Mouse (Mus musculus): ENCODE results near the gene Islr2. TPM values are rescaled to one million over a fixed set of nuclear protein-coding genes. Genes with fewer than 3 reads are reported as not detected.

The Islr2 gene
- polyA plus RNA-seq, 1 experiment = 0.15 TPM

DNA sequence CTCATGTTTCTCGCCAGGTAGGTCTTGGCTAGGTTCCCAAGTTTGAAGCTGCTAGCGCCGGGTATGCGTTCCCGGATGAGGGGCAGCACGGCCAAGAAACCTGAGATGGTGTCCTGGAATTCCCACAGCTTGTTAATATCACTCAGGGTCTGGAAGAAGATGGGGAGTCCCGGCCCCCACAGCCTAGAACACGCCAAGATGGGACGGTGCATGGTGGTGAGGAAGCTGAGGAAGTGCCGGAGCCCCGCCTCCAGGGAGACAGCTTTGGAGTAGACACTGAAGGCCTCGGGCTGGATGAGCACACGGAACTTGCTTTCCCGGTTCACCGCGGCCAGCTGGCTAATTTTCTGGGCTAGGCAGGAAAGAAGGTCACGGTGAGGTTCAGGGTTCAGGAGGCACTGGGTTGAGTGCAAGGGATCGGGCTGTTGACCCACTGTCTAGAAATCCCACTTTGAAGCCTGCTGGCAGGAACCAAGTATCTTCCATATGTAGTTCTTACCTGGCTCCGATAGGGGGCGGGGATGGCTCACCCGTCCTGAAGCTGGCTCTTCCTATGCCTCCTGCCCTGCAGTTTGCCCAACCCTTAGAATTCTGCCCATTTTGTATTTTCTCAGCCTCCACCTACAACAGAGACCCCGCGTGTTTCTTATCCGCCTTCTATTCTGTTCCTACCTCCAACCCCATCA is 16.2 kb upstream of the Islr2 start:
- DNase-seq (ENCODE audit: low spot score) = no peak

DNA sequence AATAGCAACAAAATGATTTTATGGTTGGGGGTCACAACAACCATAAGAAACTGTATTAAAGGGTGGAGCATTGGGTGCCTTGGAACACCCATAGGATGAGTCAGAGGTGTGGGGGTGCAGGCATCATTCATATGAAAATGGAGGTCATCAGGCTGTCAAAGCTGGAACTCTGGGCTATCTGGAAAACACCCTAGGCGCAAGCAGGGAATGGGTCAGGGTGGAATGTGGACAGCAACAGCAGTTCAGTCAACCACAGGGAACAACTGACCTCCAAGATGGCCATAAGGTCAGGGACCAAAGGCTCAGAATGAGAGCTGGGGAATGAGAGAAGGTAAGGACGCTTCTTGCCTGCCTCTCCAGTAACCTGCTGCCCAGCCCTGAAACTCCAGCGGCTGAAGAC is 14.4 kb upstream of the Islr2 start:
- DNase-seq (ENCODE audit: low spot score) = no peak

DNA sequence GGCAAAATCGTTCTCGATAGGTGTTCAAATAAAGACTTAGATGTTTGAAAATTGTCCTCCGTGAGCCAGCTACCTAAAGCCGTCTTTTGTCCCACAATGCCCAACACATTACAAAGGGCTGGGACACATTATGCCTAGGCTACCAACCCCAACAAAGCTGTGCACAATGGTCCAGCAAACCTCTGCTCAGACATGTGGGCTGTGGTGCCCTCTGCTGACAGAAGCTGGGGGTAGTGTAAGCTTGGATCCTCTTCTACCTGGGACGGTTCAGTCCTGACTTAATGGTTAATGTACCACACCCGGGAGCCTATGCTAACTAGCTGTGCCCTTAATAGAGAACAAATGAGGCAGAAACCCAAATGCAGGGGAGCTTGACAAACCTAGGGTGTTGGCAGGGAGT is 12.3 kb upstream of the Islr2 start:
- DNase-seq (ENCODE audit: low spot score) = no peak

DNA sequence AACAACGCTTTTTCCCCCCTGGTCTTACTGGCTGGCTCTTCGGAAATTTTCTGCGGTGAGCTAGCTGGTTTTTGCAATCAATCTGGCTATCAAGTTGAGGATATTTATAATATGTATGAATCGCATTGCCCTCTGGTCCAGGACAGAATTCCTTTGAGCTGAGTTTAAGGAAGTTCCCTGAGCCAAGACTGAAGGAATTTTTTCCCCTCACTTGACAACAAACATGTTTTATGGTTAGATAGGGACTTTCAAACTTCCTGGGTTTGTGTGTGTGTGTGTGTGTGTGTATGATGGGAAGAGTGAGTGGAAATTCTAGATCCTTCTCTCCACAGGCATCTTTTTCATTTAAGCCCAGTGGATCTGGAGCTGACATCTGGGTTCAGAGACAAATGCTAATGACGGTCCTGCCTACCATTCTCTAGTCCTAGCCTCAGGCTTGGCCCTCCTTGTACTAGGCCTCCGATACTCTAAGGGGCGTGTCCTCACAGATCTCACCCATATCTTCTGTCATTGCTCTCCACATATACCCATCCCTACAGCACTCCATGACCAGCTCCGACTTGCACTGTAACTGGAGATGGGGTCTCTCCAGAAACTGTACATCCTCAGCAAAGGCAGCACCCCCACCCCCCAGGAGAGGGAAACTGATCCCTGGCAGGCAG is 10.5 kb upstream of the Islr2 start:
- DNase-seq (ENCODE audit: low spot score) = no peak

DNA sequence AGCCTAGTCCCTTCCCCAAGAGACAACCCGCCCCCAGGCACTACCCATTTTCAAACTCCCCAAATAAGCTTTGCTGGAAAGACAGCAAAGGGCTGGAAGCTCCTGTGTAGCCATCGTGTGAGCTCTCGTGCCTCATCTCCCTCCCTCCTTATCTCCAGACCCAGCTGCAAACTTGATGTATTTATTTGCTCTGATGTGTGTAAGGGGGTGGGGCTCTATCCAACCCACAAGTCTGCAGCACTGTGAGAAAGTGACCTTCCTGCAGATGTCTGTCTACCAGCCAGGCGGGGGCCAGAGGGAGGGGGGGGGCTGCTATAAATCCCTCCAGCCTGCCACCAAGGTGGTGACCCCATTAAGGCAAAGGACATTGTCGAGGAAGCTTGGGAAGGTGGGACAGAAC is 9.7 kb upstream of the Islr2 start:
- no peak for DNase-seq (ENCODE audit: low spot score)

DNA sequence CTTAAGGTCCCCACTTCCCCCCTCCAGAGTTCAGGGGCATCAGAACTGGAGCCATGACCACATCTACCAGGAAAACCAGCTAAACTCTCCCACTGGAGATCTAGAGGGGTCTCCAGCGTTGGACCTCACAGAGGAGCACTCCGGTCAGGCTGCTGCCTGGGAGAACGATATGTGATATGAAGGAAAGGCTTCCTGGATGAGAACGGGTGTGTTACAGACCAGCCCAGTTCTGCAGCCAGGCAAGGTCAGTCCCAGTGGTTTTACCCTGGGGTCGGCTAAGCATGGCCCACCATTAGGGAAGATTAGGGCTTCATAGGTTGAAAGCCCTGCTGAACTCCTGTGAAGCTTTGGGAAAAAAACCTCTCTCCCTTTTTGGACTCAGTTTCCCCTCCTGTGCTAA is 9.3 kb upstream of the Islr2 start:
- DNase-seq (ENCODE audit: low spot score) = no peak

DNA sequence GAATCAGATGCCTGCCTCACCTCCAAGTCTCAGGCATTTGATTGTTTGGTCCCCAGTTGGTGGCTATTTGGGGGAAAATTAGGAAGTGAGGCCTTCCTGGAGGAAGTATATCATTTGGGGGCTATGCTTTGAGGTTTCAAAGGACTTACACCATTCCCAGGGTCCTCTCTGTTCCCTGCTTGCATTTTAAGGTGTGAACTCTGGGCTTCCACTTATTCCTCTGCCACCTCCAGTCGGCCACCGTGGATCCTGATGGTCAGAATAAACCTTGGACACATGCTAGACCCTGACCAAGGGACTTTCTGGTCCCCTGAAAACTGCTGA is 6.1 kb upstream of the Islr2 start:
- DNase-seq (ENCODE audit: low spot score) = no peak

DNA sequence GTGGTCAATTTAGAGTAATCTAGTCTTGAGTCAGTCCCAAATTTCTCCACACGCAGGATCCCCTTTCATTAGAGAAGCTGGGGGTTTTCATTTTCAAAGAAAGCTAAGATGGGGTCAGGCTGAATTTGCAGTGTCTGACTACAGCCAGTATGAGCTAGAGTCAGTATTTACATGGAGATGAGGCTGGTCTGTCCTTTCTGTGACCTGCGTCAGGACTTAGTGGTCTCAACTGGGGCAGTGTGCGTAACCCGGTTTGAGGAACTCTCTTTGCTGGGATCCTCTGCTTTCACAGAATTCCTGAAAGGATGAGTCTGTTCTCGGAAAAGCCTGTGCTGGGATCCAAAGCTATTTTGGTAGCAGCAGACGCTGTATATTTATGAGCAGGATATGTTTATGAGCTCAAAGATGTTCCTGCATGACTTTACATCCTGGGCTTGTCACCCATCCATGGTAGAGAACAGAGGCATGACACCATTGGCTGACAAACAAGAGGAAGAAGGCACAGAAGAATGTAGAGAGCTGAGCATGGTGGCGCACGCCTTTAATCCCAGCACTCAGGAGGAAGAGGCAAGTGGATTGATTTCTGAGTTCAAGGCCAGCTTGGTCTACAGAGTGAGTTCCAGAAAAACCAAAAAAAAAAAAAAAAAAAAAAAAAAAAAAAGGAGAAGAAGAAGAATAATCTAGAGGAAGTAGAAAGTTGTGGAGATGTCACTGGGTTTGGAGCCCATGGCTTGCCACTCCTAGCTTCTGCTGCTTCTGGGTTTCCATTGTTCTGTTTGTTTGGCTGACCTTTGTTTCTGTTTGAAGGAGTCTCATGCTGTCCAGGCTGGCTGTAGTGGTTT is 5.6 kb upstream of the Islr2 start:
- no peak for DNase-seq (ENCODE audit: low spot score)

DNA sequence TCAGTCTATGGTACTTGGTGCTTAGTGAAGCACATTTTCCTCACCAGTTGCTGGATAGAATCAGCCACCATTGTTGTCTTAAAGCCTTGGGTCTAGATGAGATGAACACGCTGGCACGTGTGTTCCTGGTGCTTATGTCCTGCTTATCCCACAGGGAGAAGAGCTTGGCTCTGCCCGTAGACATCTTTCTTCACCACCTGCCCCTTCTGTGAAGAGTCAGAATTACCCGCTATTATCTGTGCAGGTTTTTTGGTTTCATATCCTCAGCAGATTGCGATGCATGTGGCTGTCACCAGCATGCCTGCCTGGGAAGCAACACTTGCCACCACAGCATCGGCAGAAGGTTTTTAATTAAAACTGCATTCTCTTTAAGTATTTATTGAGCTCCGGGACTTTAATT is 1.9 kb upstream of the Islr2 start:
- DNase-seq (ENCODE audit: low spot score) = no peak

DNA sequence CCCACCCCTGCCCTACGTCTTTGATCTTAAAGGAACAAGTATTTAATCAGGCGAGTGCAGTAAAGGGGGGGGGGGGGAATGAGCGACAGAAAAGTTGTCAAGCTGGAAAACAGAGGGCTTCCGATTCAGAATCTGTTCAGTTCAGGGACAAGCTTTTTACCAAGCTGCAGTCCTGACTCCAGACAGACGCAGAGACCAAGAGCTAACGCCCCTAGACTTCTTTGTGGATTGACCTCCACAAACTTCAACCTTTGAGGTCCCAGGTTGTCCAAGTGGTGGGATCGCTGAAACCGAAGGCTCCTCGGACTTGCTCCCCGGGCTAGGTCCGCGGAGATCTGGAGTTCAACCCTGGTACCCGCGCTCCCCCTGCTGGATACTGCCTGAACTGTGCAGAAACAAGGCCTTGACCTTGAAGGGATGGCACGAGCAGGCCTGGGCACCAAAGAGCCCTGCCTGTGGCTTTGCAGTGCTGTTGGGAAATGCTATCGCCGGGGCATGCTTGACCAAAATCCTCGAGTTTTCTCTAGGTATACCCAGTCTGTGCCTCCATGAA is 405 bp upstream of the Islr2 start:
- peak; percentile 90 for DNase-seq (ENCODE audit: low spot score)

DNA sequence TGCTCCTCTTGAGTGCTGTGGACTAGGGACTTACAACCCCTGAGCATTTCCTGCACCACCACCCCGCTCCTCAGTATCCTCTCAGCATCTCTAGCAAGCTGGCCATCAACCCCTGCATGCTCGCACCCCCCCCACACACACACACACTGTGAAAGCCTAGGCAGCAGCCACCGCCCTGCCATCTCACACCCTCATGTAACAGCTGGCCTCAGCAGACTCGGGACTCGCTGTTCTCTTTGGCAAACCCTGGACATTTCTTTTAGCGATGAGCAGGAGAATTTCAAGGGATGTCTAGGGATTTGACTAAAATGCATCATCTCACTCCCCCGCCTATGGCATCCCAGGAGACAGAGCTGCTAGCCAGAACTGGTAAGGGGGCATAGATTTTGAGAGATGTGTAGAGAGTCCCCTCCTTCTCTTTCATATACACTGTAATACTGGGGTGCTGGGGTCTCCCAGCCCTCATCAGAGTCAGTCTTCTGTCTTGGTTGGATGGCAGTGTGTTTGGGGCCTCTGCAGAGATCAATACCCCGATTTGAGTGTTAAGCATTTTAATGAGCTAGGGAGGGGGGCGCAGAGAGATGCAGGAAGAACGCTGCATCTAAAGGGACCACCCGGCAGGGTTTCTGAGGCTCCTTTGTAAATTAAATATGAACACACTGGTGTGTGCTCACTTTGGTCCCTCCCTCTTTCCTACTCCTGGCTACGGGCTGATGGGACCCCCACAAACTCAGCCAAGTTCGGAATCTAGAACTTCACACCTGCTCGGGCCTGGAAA is 1.3 kb downstream of the Islr2 start:
- DNase-seq (ENCODE audit: low spot score) = no peak

DNA sequence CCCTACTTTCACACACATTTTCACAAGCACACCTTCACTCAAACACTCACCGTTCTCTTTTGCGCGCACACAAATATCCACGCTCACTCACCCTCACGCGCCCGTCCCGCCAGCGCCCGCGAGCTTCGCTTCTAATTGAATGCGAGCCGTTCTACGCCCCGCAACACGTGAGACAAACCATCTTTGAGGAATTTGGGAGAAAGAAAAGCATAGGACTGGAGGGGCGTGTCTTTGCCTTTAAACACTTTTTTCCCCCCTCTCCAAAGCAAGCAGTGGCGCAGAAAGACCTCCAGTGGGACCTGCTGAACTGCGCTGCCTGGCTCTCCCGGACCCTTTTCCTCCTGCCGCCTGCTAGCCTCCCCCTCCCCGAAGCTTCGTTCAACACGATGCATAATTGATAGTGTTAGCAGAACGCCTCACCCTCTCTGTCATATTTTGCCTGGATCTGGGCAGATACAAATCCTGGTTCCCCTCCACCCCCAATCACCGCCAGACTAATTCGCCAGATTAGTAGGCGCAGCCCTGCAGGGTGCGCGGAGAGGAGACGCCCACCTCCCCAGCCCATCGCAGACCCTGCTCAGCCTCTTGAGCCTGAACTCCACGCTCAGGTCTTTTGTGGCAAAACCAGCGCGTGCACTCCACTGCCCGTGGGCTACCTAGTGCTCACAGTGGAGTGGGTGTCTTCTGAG is 2.1 kb downstream of the Islr2 start:
- no peak for DNase-seq (ENCODE audit: low spot score)

DNA sequence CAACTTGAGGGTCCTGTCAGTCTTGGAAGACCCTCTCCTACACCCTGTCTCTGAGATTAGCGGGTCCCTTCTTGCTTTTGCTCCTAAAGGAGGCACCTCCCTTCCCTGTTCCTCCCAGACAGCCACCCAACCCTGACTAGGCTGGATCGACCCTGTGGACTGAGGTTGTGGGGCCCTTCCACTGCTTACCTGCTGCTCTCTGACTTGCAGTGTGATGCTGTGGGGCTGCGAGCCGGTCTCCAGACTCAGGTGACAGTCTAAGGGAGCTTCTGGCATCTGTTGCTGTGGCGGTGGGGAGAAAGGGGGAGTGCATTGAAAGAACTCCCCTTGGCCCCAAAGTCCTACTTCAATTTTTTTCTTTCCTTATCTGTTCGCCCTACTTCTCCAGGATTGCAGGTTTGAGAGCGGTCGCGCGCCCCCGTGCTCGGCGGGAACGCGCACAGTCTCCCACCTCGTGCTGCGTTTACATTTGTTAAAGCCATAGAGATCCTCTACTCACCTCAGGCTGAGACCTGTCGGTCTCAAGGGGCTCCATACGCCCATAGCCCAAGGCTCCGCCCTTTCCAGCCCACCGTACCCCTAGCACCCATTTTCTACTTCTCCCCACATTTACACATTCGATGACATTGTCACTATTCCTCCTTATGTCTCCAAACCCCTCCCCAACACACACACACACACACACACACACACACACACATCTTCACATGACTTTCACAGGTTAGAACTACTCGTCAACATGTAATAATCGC is 2.9 kb downstream of the Islr2 start:
- DNase-seq (ENCODE audit: low spot score) = no peak

DNA sequence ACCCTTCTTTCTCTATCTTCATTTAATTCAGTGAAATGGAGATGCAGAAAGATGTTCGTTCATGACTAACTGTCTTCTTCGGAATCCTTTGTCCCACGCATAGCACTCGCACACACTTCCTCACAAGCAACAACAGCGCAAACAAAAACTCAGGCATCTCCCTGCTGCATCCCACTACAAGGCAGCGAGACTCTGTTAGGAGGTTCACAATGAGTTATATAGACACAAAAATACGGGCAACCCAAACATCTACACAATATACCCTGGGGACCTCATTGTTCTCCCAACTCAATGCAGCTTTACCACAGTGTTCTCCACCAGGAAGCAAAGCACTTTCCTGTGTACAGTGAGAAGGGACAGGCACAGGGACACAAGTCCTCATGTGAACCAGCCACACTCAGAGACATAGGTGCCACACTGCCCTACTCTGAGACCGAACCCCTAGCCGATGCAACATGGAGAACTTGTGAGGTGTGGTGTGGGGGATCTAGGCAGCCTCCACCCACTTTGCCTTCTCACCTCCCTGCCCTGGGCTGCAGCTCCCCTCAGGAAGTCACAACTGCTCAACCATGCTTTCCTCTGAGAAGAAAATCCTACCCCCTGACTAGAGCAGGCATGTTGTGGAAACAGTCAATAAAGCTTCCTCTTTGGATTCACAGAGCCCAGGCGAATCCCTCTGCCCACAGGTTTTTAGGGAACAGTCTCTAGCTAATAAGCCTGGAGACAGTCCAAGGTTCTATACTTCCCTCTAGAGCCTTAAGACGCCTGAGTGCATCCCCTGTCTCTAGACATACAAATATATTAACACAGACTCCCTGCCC is 3.6 kb downstream of the Islr2 start:
- DNase-seq (ENCODE audit: low spot score) = no peak

DNA sequence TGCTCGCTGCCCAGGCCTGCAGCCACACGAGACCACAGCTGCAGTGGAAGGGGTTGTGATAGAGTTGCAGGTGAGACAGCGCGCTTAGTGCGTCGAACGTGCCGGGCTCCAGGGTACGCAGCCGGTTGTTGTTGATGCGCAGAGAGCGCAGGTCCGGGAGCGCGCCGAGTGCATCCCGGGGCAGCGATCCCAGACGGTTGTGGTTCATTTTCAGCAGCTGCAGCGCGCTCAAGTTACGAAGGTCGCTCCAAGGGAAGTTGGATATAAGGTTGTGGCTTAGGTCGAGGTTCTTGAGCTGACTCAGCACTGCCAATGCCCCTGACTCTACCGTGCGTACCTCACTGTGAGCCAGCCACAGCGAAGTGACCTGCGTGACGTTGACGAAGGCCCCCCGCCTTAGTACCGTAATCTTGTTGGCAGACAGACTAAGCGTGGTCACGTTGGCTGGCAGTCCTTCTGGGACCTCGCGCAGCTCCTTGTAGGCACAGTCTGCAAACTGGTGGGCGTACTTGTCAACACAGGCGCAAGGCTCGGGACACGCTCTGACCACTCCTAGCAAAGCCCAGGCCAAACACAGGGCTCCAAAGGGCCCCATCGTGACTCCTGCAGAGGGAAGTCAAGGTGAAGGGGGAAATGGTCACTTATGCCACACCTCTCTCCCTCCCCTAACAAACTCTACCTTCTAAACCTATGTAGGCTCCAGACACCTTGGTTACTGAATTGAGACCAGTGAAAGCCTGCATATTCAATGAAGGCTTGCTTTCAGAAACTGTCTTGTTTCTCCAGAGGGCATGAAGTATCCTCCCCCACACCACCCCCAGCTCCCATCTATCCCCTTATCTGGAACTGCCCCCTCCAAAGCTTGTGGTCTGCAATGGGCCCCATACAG is 4.5 kb downstream of the Islr2 start:
- DNase-seq (ENCODE audit: low spot score) = no peak

DNA sequence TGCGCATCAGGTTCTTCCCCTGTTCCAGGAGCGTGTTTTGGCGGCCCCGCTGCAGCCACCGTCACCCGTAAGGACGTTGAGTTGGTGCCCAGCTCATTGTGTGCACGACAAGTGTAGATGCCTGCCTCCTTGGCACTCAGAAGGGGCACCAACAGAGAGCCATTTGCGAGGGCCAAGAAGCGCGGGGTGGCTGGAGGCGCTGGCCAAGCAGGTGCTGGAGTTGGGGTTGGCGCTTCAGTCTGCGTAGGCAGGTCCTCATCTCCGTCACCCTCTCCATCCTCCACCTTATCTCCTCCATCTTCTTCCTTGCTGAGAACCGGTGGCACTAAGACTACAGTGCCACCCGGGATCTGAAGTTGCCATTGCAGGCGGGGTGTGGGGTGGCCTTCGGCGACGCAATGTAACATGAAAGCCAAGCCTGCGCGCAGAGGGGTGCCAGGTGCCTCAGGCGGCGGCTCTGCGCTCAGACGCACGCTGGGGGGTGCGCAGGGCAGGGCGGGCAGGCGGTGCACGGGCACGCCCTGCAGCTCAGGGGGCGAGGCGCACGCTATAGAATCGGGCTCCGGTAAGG is 5.2 kb downstream of the Islr2 start:
- DNase-seq (ENCODE audit: low spot score) = no peak

DNA sequence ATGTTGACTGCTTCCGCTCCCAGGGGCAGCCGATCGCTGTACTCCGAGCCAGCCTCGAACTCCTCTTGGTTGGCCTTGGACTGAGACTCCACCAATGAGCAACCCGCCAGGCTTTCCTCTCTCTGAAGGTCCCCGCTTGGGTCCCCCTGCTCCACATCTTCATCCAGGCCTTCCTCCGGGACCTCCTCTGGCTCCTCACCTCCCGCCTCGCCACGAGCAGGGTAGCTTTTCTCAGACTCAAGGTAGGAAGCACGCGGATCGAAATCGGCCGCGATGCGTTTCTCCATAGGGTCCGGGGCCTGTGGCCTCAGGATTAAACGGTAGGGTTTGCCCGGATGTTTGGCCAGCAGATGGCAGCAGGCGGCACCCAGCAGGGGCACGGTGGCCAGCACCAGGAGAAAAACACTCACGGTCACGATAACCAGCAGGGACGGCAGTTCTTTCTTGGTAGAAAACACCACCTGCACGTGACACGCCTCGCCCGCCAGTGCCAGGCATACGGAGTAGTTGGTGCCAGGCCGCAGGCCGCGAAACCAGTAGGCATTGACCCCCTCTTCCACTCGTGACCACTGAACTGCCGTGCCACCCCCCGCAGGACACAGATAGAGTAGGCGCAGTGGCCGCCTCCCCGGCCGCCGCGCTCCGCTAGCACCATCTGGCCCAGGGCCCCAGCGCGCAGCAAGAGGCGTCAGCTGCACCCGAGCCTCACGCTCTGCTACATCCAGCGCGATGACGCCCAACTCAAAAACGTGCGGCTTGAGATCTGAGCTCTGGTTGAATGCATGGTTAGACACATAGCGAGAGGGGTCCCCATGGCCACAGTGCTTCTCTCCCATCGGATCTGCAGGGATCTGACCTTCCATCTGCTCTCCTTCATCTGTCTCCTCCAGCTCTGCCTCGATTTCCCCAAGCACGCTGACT is 6.1 kb downstream of the Islr2 start:
- DNase-seq (ENCODE audit: low spot score) = no peak
